Mouse (Mus musculus) CH12.LX (cell line): ENCODE measurements around the gene Rmi2. TPM values are rescaled to one million over a fixed set of nuclear protein-coding genes. Genes with fewer than 3 reads are reported as not detected.

Experiments used
- DNase-seq: peaks from one replicate; pipeline ENCODE4 v3.0.0-alpha.2; 2013; ENCODE audit errors: extremely low read depth
- H3K27ac ChIP-seq: 2 replicates; pipeline ENCODE4 v1.5.1; 2012; ENCODE audit warnings: low read depth, mild to moderate bottlenecking, control low read depth, moderate library complexity; ENCODE audit not compliant: insufficient read depth
- H3K27me3 ChIP-seq: replicated peaks from 2 replicates; pipeline ENCODE3; 2012; ENCODE audit warnings: inconsistent platforms
- H3K36me3 ChIP-seq, 2 experiments: replicated peaks in 1 of 2; 2 replicates each; pipeline versions ENCODE3 to v1.6.1; 2012; ENCODE audit warnings: inconsistent platforms in 1 of 2, low read length in 1 of 2, mild to moderate bottlenecking in 1 of 2, mixed read lengths in 1 of 2, moderate library complexity in 1 of 2; ENCODE audit not compliant: control insufficient read depth in 1 of 2, insufficient read depth in 1 of 2
- H3K4me1 ChIP-seq, 2 experiments: 2 replicates each; pipeline ENCODE4 v1.6.1; 2012; ENCODE audit warnings: inconsistent platforms in 1 of 2, moderate library complexity in 1 of 2; ENCODE audit not compliant: insufficient read depth in 2 of 2, control insufficient read depth in 1 of 2
- H3K4me2 ChIP-seq: 2 replicates; pipeline ENCODE4 v1.6.1; 2012; ENCODE audit warnings: low read depth, mild to moderate bottlenecking, control low read depth; ENCODE audit not compliant: poor library complexity, insufficient read depth, severe bottlenecking
- H3K4me3 ChIP-seq, 3 experiments: fragments of 150-350 bp in 1 of 3; sonication (generic) in 1 of 3; replicated peaks in 1 of 3; 2 replicates each; pipeline versions ENCODE3 to v1.5.1; 2011 to 2012; ENCODE audit warnings: low read depth in 2 of 3, low read length in 2 of 3, mild to moderate bottlenecking in 2 of 3, moderate library complexity in 2 of 3, control low read depth in 1 of 3, improper control_type of control experiment in 1 of 3, inconsistent platforms in 1 of 3, mixed read lengths in 1 of 3; ENCODE audit not compliant: poor library complexity in 1 of 3
- H3K79me2 ChIP-seq: replicated peaks from 2 replicates; pipeline ENCODE4 v1.6.1; 2012; ENCODE audit warnings: mild to moderate bottlenecking, moderate library complexity; ENCODE audit not compliant: control insufficient read depth, poor library complexity, insufficient read depth, severe bottlenecking; ENCODE audit errors: extremely low read depth
- H3K9ac ChIP-seq: 2 replicates; pipeline ENCODE4 v1.6.1; 2012; ENCODE audit warnings: low read depth, mild to moderate bottlenecking, control low read depth, moderate library complexity; ENCODE audit not compliant: insufficient read depth
- H3K9me3 ChIP-seq: replicated peaks from 2 replicates; pipeline ENCODE3; 2012; ENCODE audit warnings: low read length, inconsistent platforms, mixed read lengths
- CHD1 ChIP-seq: IDR thresholded peaks from 2 replicates; pipeline ENCODE4 v1.6.1; 2012; ENCODE audit warnings: low read depth, low read length, improper control_type of control experiment, inconsistent platforms
- CHD2 ChIP-seq: IDR thresholded peaks from 2 replicates; pipeline ENCODE4 v1.6.1; 2011; ENCODE audit warnings: low read length, improper control_type of control experiment
- CTCF ChIP-seq, 2 experiments: IDR thresholded peaks in 1 of 2; conservative IDR thresholded peaks in 1 of 2; 2 replicates each; pipeline ENCODE4 v1.5.1; 2011 to 2012; ENCODE audit warnings: low read depth in 2 of 2, low read length in 2 of 2, improper control_type of control experiment in 1 of 2, inconsistent platforms in 1 of 2, mild to moderate bottlenecking in 1 of 2, moderate library complexity in 1 of 2
- E2F4 ChIP-seq: IDR thresholded peaks from 2 replicates; pipeline ENCODE4 v1.6.1; 2011; ENCODE audit warnings: low read depth, low read length, improper control_type of control experiment; ENCODE audit not compliant: insufficient replicate concordance
- EP300 ChIP-seq: IDR thresholded peaks from 2 replicates; pipeline ENCODE4 v1.6.1; 2011; ENCODE audit warnings: low read length, improper control_type of control experiment
- GABPA ChIP-seq: IDR thresholded peaks from 2 replicates; pipeline ENCODE4 v1.6.1; 2012; ENCODE audit warnings: low read depth, low read length, improper control_type of control experiment, inconsistent platforms; ENCODE audit not compliant: insufficient replicate concordance
- HCFC1 ChIP-seq: IDR thresholded peaks from 2 replicates; pipeline ENCODE4 v1.6.1; 2012; ENCODE audit warnings: low read depth, mild to moderate bottlenecking, inconsistent platforms, low read length, improper control_type of control experiment
- IRF4 ChIP-seq: IDR thresholded peaks from 2 replicates; pipeline ENCODE4 v1.6.1; 2014; ENCODE audit warnings: low read depth, mild to moderate bottlenecking, inconsistent platforms, low read length, improper control_type of control experiment
- JUN ChIP-seq: IDR thresholded peaks from 2 replicates; pipeline ENCODE4 v1.6.1; 2011; ENCODE audit warnings: low read depth, mild to moderate bottlenecking, low read length, improper control_type of control experiment, moderate library complexity; ENCODE audit not compliant: insufficient read depth
- JUND ChIP-seq: conservative IDR thresholded peaks from 2 replicates; pipeline ENCODE4 v1.6.1; 2011; ENCODE audit warnings: low read depth, low read length, improper control_type of control experiment
- KAT2A ChIP-seq: IDR thresholded peaks from 2 replicates; pipeline ENCODE4 v1.6.1; 2012; ENCODE audit warnings: low read length, improper control_type of control experiment, inconsistent platforms; ENCODE audit not compliant: insufficient replicate concordance
- MAFK ChIP-seq: IDR thresholded peaks from 2 replicates; pipeline ENCODE4 v1.6.1; 2011; ENCODE audit warnings: low read length, improper control_type of control experiment; ENCODE audit not compliant: insufficient replicate concordance
- MAX ChIP-seq: IDR thresholded peaks from 2 replicates; pipeline ENCODE4 v1.6.1; 2011; ENCODE audit warnings: low read length, improper control_type of control experiment
- MEF2A ChIP-seq: IDR thresholded peaks from 2 replicates; pipeline ENCODE4 v1.6.1; 2014; ENCODE audit warnings: low read depth, mild to moderate bottlenecking, inconsistent platforms, low read length, improper control_type of control experiment, borderline replicate concordance
- MYC ChIP-seq: IDR thresholded peaks from 2 replicates; pipeline ENCODE4 v1.6.1; 2011; ENCODE audit warnings: low read depth, mild to moderate bottlenecking, improper control_type of control experiment, low read length
- NELFE ChIP-seq: IDR thresholded peaks from 2 replicates; pipeline ENCODE4 v1.6.1; 2011; ENCODE audit warnings: low read depth, low read length, improper control_type of control experiment
- POLR2A ChIP-seq: IDR thresholded peaks from 2 replicates; pipeline ENCODE4 v1.6.1; 2011; ENCODE audit warnings: low read depth, mild to moderate bottlenecking, improper control_type of control experiment, low read length
- POLR2AphosphoS2 ChIP-seq: IDR thresholded peaks from 2 replicates; pipeline ENCODE4 v1.6.1; 2011; ENCODE audit warnings: low read depth, low read length, improper control_type of control experiment
- SMC3 ChIP-seq: IDR thresholded peaks from 2 replicates; pipeline ENCODE4 v1.6.1; 2011; ENCODE audit warnings: low read depth, low read length, improper control_type of control experiment
- TCF12 ChIP-seq: IDR thresholded peaks from 2 replicates; pipeline ENCODE4 v1.6.1; 2014; ENCODE audit warnings: low read depth, mild to moderate bottlenecking, inconsistent platforms, low read length, improper control_type of control experiment
- USF1 ChIP-seq: IDR thresholded peaks from 2 replicates; pipeline ENCODE4 v1.6.1; 2014; ENCODE audit warnings: low read depth, mild to moderate bottlenecking, inconsistent platforms, low read length, improper control_type of control experiment
- USF2 ChIP-seq: conservative IDR thresholded peaks from 2 replicates; pipeline ENCODE4 v1.6.1; 2011; ENCODE audit warnings: low read depth, low read length, improper control_type of control experiment
- ZC3H11A ChIP-seq: IDR thresholded peaks from 2 replicates; pipeline ENCODE4 v1.6.1; 2012; ENCODE audit warnings: low read depth, mild to moderate bottlenecking, inconsistent platforms, low read length, improper control_type of control experiment
- ZMIZ1 ChIP-seq: IDR thresholded peaks from 2 replicates; pipeline ENCODE4 v1.6.1; 2012; ENCODE audit warnings: low read depth, mild to moderate bottlenecking, inconsistent platforms, low read length, improper control_type of control experiment
- ZNF384 ChIP-seq: IDR thresholded peaks from 2 replicates; pipeline ENCODE4 v1.6.1; 2012; ENCODE audit warnings: low read depth, low read length, improper control_type of control experiment, inconsistent platforms
- dilution Hi-C: fragments of 300-500 bp; cut with MboI; formaldehyde crosslinking; loops from 2 replicates; pipeline ENCODE4 v1.14.3; 2020; ENCODE audit warnings: low sequenced_read_pairs; ENCODE audit not compliant: extremely low pct_unique_long_range_greater_than_20kb, extremely low pct_ligation_motif_present
- in situ Hi-C: fragments of 300-500 bp; cut with MboI; formaldehyde crosslinking; loops from 3 replicates; pipeline ENCODE4 v1.14.3; 2019; ENCODE audit warnings: low sequenced_read_pairs, low pct_ligation_motif_present, low pct_unique_long_range_greater_than_20kb, mixed read lengths
- polyA plus RNA-seq: library from polyadenylated mRNA; unstranded; fragments of >175 nt; gene quantifications from 2 replicates; pipeline ENCODE4 v1.2.1, GENCODE M21; 2012; ENCODE audit warnings: low read depth; ENCODE audit not compliant: insufficient read length
- total RNA-seq, 2 experiments: library from RNA; depleted of rRNA; stranded (reverse); fragments of 300-350 nt in 1 of 2; fragments of >200 nt in 1 of 2; gene quantifications; 2 replicates each; pipeline ENCODE4 v1.2.3; 2012 to 2014

The Rmi2 gene
- total and polyA plus RNA-seq, 3 experiments, result 6.8 to 13.8 (median 9.3) TPM

- Histone ChIP-seq H3K9ac (no peak overlapping the region), H3K79me2 (no peaks in the 10 kb centered on the region), H3K4me2 (no peak overlapping the region), H3K27me3 (peaks cover 1% of the 10 kb centered on the region), H3K4me3 (no peak overlapping the region), H3K4me1 (no peaks in the 10 kb centered on the region), H3K27ac (no peak overlapping the region), H3K36me3 (peaks cover 0 to 12% of the 10 kb centered on the region in 2 experiments), H3K9me3 (no peaks in the 10 kb centered on the region)
- dilution Hi-C loops (no loop called here), in situ Hi-C loops (no loop called here)
- DNase-seq, result no peak
- TF ChIP-seq HCFC1 (no peak), JUN (no peak), MYC (no peak), ZNF384 (no peak), MAX (no peak), MEF2A (no peak), GABPA (no peak), SMC3 (no peak), ZC3H11A (no peak), E2F4 (no peak), POLR2A (no peak), MAFK (no peak), USF1 (no peak), TCF12 (no peak)
Measured at GRCm38 (mm10) chr16:10865592-10865987, 30.7 kb downstream of the Rmi2 start.

GRCm38 (mm10) chr16:10866841-10867240, 32.0 kb downstream of the Rmi2 start:
- Histone ChIP-seq H3K27me3 (peaks cover 2% of the 10 kb centered on the region), H3K27ac (no peak overlapping the region), H3K4me2 (no peak overlapping the region), H3K9me3 (no peaks in the 10 kb centered on the region), H3K9ac (no peak overlapping the region), H3K4me3 (no peak overlapping the region), H3K4me1 (no peaks in the 10 kb centered on the region), H3K79me2 (no peaks in the 10 kb centered on the region), H3K36me3 (peaks cover 0 to 6% of the 10 kb centered on the region in 2 experiments)
- TF ChIP-seq USF1 (no peak), EP300 (no peak), POLR2AphosphoS2 (no peak), NELFE (no peak), IRF4 (no peak), USF2 (no peak), ZMIZ1 (no peak), CHD1 (no peak), JUN (no peak), JUND (no peak), CTCF (conservative IDR thresholded peaks at IDR 0.05 in 1 of 2, IDR thresholded peaks at IDR 0.05 in 1 of 2; ENCODE audit: low read depth in 2 of 2, low read length in 2 of 2) (no peak), CHD2 (no peak), KAT2A (no peak), GABPA (no peak), MAX (no peak)
- DNase-seq, result no peak
- dilution Hi-C loops (no loop called here), in situ Hi-C loops (no loop called here)
